Mouse (Mus musculus) colon, adult 2 months (tissue): ENCODE measurements around the gene Son. TPM values are rescaled to one million over a fixed set of nuclear protein-coding genes. Genes with fewer than 3 reads are reported as not detected.

Experiments
- polyA plus RNA-seq: library from polyadenylated mRNA; depleted of rRNA; stranded (reverse); fragments of >200 nt; gene quantifications from 2 replicates; pipeline ENCODE4 v1.2.3, GENCODE M21; 2012; rRNA removed

The Son gene
- polyA plus RNA-seq, result 76.9 and 82.1 TPM in 2 replicates

GRCm38 (mm10) chr16:91647461-91648219 lies at the start of gene Son:
Gene Son, plus strand, starts transcription at chr16:91647506.

GRCm38 (mm10) chr16:91597672-91598010 lies 49.7 kb upstream of the Son start, which contains the start of gene Tmem50b:
Gene Tmem50b, minus strand, starts transcription at chr16:91597800.

GRCm38 (mm10) chr16:91618511-91619501 lies 28.5 kb upstream of the Son start, which contains the start of gene Dnajc28:
Gene Dnajc28, minus strand, starts transcription at chr16:91619026.

GRCm38 (mm10) chr16:91646681-91647419 lies 456 bp upstream of the Son start, which contains the start of gene Gart:
Gene Gart, minus strand, starts transcription at chr16:91646952.

GRCm38 (mm10) chr16:91688619-91689334 lies 41.5 kb downstream of the Son start, which contains the start of gene Donson:
Gene Donson, minus strand, starts transcription at chr16:91688770.

GRCm38 (mm10) chr16:91728123-91729065 lies 81.1 kb downstream of the Son start, which contains the start of gene Cryzl1:
Gene Cryzl1, minus strand, starts transcription at chr16:91728975.

Other genes with a start within 250 kb of the Son start
- 42.1 and 48.0 TPM in 2 replicates for gene Il10rb, start 241.3 kb upstream of the Son start, polyA plus RNA-seq
- 12.2 and 14.6 TPM in 2 replicates for gene Ifnar1, start 162.3 kb upstream of the Son start, polyA plus RNA-seq
- gene Ifngr2, start 100.4 kb upstream of the Son start, polyA plus RNA-seq, result 79.4 and 103 TPM in 2 replicates
- gene Tmem50b, start 49.7 kb upstream of the Son start, polyA plus RNA-seq, result 36.4 and 45.7 TPM in 2 replicates
- 0.85 and 1.00 TPM in 2 replicates for gene Dnajc28, start 28.5 kb upstream of the Son start, polyA plus RNA-seq
- 17.3 and 19.4 TPM in 2 replicates for gene Gart, start 554 bp upstream of the Son start, polyA plus RNA-seq
- 7.4 and 7.9 TPM in 2 replicates for gene Donson, start 41.3 kb downstream of the Son start, polyA plus RNA-seq
- 14.0 and 16.8 TPM in 2 replicates for gene Cryzl1, start 81.5 kb downstream of the Son start, polyA plus RNA-seq
- gene Itsn1, start 81.8 kb downstream of the Son start, polyA plus RNA-seq, result 18.1 and 23.6 TPM in 2 replicates